Comparison of ENCODE assay signal across 10 mouse cellular contexts in genomic region chrX:99463962-99464361, GRCm38 (mm10). TPM values are rescaled to one million over a fixed set of nuclear protein-coding genes. Genes with fewer than 3 reads are reported as not detected.
DNase-seq lines count a peak whose midpoint lies in the region; ATAC-seq lines count a peak whose summit lies in the region.
"Had no signal": no experiment of that assay in that cellular context is flagged by ENCODE, and none has a peak within 500 bp of the region (broad histone marks: within the 10 kb centered on the region; RNA-seq: fewer than 3 reads in every experiment).

No protein-coding gene starts in this region.

- no peak overlapping the region for H3K9ac ChIP-seq in forebrain, embryonic 14.5 days (ENCODE audit: low read length)
- no peak overlapping the region for H3K9ac ChIP-seq in midbrain, embryonic 15.5 days
- H3K9ac ChIP-seq: heart, embryonic 13.5 days had no signal

- 47% methylated on average over 6 of the region's 6 CpGs for WGBS in forebrain, embryonic 14.5 days
- WGBS in midbrain, embryonic 15.5 days: 35% methylated on average over 6 of the region's 6 CpGs

- H3K4me3 ChIP-seq in forebrain, embryonic 14.5 days (ENCODE audit: low read depth, low read length): no peak overlapping the region
- H3K4me3 ChIP-seq in midbrain, embryonic 15.5 days: no peak overlapping the region
- H3K4me3 ChIP-seq: heart, embryonic 13.5 days had no signal

- no peaks in the 10 kb centered on the region for H3K4me1 ChIP-seq in forebrain, embryonic 14.5 days (ENCODE audit: control insufficient read depth, insufficient read depth, low read length)
- H3K4me1 ChIP-seq in midbrain, embryonic 15.5 days: peaks cover 8% of the 10 kb centered on the region

- ATAC-seq in forebrain, embryonic 14.5 days: peak; percentile 66
- peak; percentile 18; the same call in 1 of the 2 replicates for ATAC-seq in midbrain, embryonic 15.5 days (replicated peaks)
- ATAC-seq: Patski had no signal

- no peak overlapping the region for H3K4me2 ChIP-seq in forebrain, embryonic 14.5 days (ENCODE audit: low read length)
- no peak overlapping the region for H3K4me2 ChIP-seq in midbrain, embryonic 15.5 days
- H3K4me2 ChIP-seq: heart, embryonic 13.5 days had no signal

- intact Hi-C loops in gastrocnemius, postnatal 14 days (cut with DNase I; ENCODE audit: low total_unique reads): no loop called here

- peaks cover 30% of the 10 kb centered on the region for H3K36me3 ChIP-seq in forebrain, embryonic 14.5 days (ENCODE audit: control insufficient read depth, insufficient read depth, low read length)
- H3K36me3 ChIP-seq in midbrain, embryonic 15.5 days (replicated peaks): peaks cover 10% of the 10 kb centered on the region

- H3K9me3 ChIP-seq in forebrain, embryonic 14.5 days (replicated peaks; ENCODE audit: control insufficient read depth, low read length): no peaks in the 10 kb centered on the region
- no peaks in the 10 kb centered on the region for H3K9me3 ChIP-seq in midbrain, embryonic 15.5 days
- H3K9me3 ChIP-seq: heart, embryonic 13.5 days had no signal

- peak; percentile 17 for DNase-seq in gastrocnemius, postnatal 10 days
- DNase-seq in gastrocnemius, postnatal 14 days: no peak
- DNase-seq in adrenal gland, adult 8-10 months: peak; percentile 45
- DNase-seq in forebrain, embryonic 14.5 days (ENCODE audit: low spot score): no peak
- DNase-seq in kidney, postnatal 25 days: peak; percentile 36 to 69
- no peak for DNase-seq in spleen, postnatal 36 days (ENCODE audit: low spot score in 2 of 2)
- no peak for DNase-seq in frontal cortex, postnatal 10 days (ENCODE audit: low spot score in 2 of 2)

- H3K27ac ChIP-seq in forebrain, embryonic 14.5 days (ENCODE audit: low read depth, low read length): no peak overlapping the region
- H3K27ac ChIP-seq in midbrain, embryonic 15.5 days: no peak overlapping the region
- H3K27ac ChIP-seq: heart, embryonic 13.5 days had no signal

- H3K27me3 ChIP-seq in forebrain, embryonic 14.5 days (replicated peaks; ENCODE audit: control insufficient read depth, insufficient read depth, low read length): no peaks in the 10 kb centered on the region
- peaks cover 14% of the 10 kb centered on the region; the same call in 1 of the 2 replicates for H3K27me3 ChIP-seq in midbrain, embryonic 15.5 days (replicated peaks)

RNA-seq across cellular contexts. Expression of gene Pja1, which starts 7.1 kb away (rescaled TPM):
- total RNA-seq in gastrocnemius, postnatal 10 days (2021): 10 to 100 TPM; 31.4 to 36.5 TPM
- total RNA-seq in gastrocnemius, postnatal 14 days (2021): 10 to 100 TPM; 17.1 to 23.0 TPM
- total RNA-seq in adrenal gland, adult 8-10 months (2022): 100 to 1,000 TPM; 141 to 154 (median 142) TPM
- polyA plus RNA-seq in forebrain, embryonic 14.5 days (2014; fragmentation: Nextera tagmentation; extraction: Ambion mirVana): 328 and 377 TPM in 2 replicates
- 374 and 387 TPM in 2 replicates for polyA plus RNA-seq in midbrain, embryonic 15.5 days (2015; fragmentation: Nextera tagmentation; extraction: Ambion mirVana)

Comparison
In these comparisons a context has a peak if more than half of its experiments do, and no peak if none do; other contexts are left out.
1. DNase-seq: peak in gastrocnemius, postnatal 10 days (single experiment), adrenal gland, adult 8-10 months (single experiment) and kidney, postnatal 25 days (2 of 2); none in gastrocnemius, postnatal 14 days (single experiment), forebrain, embryonic 14.5 days (single experiment), spleen, postnatal 36 days (0 of 2) and frontal cortex, postnatal 10 days (0 of 2).